Mouse (Mus musculus) brain, embryonic 14.5 days (tissue): ENCODE data around the gene Cblb. TPM values are rescaled to one million over a fixed set of nuclear protein-coding genes. Genes with fewer than 3 reads are reported as not detected.

Experiments used
- DNase-seq: peaks from one replicate; pipeline ENCODE4 v3.0.0-alpha.2; 2011; ENCODE audit warnings: low read depth
- CTCF ChIP-seq: fragments of 200-500 bp; IDR thresholded peaks from 2 replicates; pipeline ENCODE4 v1.5.1; 2012; ENCODE audit warnings: inconsistent platforms, mild to moderate bottlenecking, moderate library complexity, borderline replicate concordance; ENCODE audit not compliant: insufficient read depth, insufficient read length; ENCODE audit errors: extremely low read depth
- POLR2A ChIP-seq: fragments of 200-500 bp; IDR thresholded peaks from 2 replicates; pipeline ENCODE4 v1.6.1; 2012; ENCODE audit warnings: mild to moderate bottlenecking, inconsistent platforms, borderline replicate concordance; ENCODE audit not compliant: poor library complexity, insufficient read depth, insufficient read length, severe bottlenecking; ENCODE audit errors: extremely low read depth
- polyA plus RNA-seq: library from polyadenylated mRNA; depleted of rRNA; stranded (reverse); fragments of >200 nt; gene quantifications from 2 replicates; pipeline ENCODE4 v1.2.3, GENCODE M21; 2012

Cblb gene
- polyA plus RNA-seq, 1 experiment = 29.9 TPM

DNA sequence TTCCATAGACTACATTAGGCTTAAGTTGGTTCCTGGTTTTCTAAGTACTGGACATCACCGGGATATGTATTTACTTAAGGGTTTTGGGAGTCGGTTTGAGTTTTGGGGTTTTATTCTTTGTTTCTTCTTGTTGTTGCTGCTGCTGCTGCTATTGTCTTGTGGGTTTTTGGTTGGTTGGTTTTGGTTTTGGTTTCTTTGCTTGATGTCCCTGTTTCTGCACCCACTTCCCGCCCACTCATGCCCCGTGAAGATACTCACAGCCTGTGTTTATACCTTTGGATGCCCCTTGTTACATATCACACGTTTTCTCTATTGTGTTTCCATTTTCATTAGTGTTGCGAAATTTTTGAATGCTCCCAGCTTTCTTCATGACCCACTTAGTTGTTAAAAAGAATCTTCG is 169.1 kb downstream of the Cblb start:
- TF ChIP-seq POLR2A (no peak), CTCF (no peak)
- no peak for DNase-seq

DNA sequence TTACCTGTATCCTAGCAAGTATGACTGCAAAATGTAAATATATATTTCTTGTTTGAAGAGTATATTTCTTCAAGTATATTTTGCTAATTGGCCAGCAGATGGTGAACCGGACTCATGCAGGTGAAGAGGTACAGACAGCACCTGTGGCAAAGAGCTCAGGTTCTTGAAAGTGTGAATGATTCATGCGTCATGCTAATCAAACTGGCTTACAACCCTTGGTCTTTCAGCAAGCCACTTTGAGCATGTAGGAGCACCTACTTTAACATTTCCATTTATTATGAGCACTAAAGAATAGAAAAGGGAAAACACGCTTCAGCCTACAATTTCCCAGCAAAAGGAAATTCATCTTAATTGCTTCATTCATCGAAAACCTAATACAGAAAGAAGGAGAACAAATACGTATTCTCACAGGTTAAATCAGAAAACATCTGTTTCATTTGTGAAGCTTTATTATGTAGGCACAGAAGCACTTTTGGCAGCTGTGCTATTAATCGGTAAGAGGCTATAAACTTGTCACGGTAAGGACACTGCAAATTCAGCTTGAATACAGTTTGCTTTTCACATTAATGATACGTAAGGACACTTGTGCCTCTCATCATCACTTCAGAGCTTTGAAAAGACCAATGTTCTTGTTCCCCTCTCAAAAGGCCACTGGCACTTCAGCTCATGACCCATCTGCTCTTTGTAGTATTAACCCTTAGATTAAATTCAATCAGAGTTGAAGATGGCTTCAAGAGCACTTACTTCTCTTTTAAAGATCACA is 180.0 kb downstream of the Cblb start:
- peak; percentile 61 for DNase-seq
- TF ChIP-seq CTCF (no peak), POLR2A (no peak)

DNA sequence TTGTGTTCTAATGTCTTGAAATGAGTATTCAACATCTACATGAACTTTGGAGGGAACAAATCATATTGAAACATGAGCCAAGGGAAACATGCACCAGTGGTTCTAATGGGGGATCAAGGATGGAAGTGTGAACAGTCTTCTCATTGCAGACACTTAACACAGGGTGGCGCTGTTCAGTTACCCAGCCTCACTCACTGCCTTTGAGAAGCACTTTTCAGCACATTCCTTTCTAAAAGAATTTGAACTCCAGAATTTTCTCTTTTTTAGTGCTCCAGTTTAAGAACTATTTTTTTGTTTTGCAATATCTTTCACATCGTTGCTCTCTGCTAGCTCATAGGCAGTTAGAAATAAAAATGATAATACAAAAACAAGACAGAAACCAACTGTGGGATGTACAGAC is 188.0 kb downstream of the Cblb start:
- peak; percentile 54 for DNase-seq
- TF ChIP-seq CTCF (peak; percentile 62), POLR2A (no peak)

DNA sequence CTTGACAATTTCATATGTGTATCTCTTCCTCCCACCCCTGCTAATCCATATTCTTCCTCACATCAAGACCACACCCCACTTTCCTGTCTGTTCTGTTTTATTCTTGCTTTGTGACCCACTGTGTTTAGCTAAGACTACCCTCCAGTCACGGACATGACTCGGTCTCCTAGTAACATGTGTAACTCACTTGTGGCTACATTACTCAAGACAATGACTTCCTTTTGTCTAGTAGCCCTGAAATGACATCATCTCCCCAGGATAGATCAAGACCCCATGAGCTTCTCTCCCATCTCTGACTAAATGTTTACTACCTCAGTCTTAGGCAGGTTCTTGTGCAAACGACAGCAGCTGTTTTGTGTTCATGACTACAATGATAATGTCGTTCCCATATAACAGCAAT is 191.9 kb downstream of the Cblb start:
- no peak for DNase-seq
- TF ChIP-seq CTCF (no peak), POLR2A (no peak)

DNA sequence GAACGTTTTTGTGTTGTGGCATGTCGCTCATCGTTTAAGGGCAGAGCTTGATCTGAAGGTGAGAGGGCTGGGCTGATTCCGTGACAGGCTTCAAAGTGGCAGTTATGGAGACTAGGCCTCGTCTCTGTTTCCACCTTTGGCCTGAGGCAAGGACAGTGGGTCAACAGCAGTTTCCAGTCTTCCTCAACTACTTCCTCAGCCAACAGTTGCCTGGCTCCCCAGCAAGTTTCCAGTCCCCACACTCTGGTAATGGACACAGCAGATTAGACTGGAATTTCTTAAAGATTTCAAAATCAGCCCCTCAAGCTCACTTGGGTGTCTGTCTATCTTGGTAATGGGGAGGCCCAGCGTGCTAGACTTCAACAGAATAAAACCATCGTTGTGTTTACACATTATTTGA is 198.4 kb downstream of the Cblb start:
- TF ChIP-seq CTCF (no peak), POLR2A (no peak)
- no peak for DNase-seq

DNA sequence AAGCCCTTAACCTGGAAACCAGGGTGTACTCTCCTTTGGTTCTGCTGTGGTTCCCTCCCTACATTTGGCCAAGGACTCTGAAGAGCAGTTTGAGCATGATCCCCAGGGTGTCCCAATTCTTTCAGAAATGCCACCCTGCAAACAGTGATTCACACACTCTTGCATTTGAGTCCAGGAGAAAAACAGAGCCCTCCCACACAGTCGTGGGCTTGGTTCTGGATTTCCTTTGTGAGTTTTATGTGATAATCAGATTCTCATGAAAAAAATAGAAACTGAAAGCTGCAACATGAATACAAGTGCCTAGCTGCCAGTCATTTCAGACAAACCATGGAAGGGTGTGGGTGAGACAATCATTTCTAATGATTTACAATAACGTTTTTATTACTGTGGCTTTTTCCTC is 198.9 kb downstream of the Cblb start:
- TF ChIP-seq CTCF (no peak), POLR2A (no peak)

DNA sequence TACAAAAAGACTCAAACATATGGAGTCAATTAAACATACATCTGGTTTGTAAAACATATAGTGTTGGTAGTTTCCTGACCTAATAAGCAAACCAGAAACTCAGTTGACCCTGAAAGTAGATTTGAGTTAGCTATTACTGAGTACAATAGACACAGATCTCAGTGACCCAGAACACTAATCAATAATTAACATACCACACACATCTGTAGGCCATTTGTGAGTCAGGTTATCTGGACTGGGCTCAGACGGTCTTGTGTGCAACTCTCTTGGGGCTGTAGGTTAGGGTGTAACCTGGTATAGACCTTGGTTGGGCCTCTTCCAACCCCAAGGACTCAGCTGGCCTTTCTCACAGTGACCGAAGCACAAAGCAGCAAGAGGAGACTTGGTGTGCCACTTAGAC is 211.1 kb downstream of the Cblb start:
- DNase-seq = no peak
- TF ChIP-seq CTCF = no peak
- no peak for TF ChIP-seq POLR2A

More for the DNA sequence above, 198.9 kb downstream of the Cblb start:
- no peak for DNase-seq

DNA sequence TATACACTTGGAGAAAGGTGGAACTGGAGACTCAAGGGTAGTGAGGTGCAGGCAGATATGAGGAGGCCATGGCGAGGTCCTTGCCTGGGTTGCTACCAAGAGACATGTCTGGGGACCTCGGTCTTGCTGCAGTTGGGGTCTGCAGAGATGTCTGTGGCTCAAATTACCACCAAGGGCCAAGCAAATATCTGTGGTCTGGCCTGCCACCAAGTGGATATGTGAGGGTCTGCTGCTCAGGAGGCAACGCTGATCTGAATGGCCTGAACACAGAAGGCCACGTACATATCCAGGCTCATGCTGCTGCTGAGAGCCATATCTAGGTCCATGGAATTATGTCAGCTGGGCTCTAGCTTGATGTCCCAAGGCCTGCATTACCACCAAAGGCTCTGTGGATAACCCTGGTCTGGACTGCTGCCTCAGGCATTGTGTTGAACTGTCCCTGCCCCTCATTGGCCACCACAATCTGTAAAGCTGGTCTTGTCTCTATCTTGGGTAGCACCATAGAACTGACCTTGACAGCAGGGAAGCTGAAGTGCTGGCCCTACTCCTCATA is 212.5 kb downstream of the Cblb start:
- TF ChIP-seq POLR2A = no peak
- TF ChIP-seq CTCF = 0 out of 2 replicates have a peak, but pooled peaks have one; percentile 2
- no peak for DNase-seq

DNA sequence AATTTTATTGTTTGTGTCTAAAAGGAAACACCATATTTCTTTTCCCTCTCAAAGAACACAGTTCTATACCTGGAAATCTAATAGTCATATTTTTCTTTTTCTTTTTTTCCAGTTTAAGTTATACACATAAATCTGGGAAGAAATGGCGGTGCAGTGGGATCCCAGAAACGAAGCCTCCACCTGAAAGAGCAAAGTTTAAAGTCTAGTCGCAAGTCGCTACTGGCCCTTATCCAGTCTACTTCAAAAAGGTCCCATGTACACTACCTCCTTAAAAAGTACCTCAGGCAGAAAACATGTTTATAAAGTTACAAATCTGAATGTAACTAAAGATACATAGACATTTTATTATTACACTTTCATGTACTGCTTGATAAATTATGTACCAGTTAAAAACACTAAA is 219.2 kb downstream of the Cblb start:
- TF ChIP-seq POLR2A (no peak), CTCF (no peak)
- no peak for DNase-seq

DNA sequence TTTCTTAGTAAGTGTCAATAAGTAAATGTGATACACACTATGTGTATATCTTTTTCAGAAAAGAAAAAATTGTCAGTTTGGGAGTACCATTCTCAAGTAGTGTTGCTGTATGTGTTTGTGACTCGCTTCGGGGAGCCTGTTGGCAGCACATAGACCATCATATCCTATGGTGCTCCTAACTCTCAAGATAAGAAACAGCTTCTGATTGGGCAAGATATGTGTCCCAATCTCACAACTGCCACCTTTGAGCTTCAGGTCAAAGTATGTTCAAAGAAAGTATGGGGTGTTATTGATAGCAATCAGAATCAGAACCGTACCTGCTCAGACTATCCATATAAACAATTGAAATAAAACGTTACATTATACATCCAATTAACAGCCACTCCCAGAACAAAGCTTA is 219.9 kb downstream of the Cblb start:
- TF ChIP-seq POLR2A = no peak
- DNase-seq = no peak
